Mouse (Mus musculus): ENCODE measurements around the gene Mpzl2.

DNA sequence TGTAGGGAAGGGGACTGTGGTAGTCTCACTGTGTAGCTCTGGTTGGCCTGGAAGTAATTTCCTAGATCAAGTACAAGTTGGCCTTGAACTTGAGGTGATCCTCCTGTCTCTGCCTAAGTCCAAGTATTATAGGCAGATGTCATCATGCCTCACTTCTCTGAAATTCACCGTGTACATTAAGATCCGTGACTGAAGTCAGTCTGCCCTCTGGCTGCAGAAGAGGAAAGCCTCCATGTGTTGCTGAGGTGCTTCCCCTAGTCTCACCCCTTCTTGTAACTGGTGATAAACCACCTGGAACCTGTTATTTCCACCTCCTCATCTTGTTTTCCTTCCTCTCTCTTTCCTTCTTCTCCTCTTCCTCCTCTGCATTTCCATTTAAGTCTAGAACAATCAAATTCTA, 24.7 kb upstream of the Mpzl2 start:
- TF ChIP-seq CTCF (IDR thresholded peaks at IDR 0.05; ENCODE audit: insufficient read depth, low read depth, low read length): no peak
- no peak for TF ChIP-seq POLR2A (IDR thresholded peaks at IDR 0.05; ENCODE audit: insufficient read depth, low read depth, low read length)

Measured in olfactory bulb, adult 2 months (tissue).